Mouse (Mus musculus): Measurements from ENCODE around the gene Ubn1. TPM values are rescaled to one million over a fixed set of nuclear protein-coding genes. Genes with fewer than 3 reads are reported as not detected.

Gene Ubn1
- polyA plus RNA-seq, 1 experiment from 2014 or later = 13.3 TPM

GRCm38 (mm10) chr16:5013054-5013838 lies 36.6 kb upstream of the Ubn1 start, which contains the start of gene Rogdi:
Rogdi (minus strand) TSS chr16:5013553.
- peaks cover 11% of the 10 kb centered on the region for H3K4me1 ChIP-seq (ENCODE audit: control insufficient read depth, insufficient read depth, low read length)
- ATAC-seq (ENCODE audit: insufficient read depth, low FRiP score) = peak; percentile 99
- peak within 1 kb of the TSS; percentile 73 for H3K4me3 ChIP-seq (replicated peaks; ENCODE audit: low read length)
- under 1% methylated on average over 63 of the region's 63 CpGs for WGBS
- no peaks in the 10 kb centered on the region for H3K27me3 ChIP-seq (ENCODE audit: control insufficient read depth, insufficient read depth, low read length)
- peak within 1 kb of the TSS; percentile 79 for H3K9ac ChIP-seq (ENCODE audit: low read length)
- H3K36me3 ChIP-seq (ENCODE audit: control insufficient read depth, insufficient read depth, low read length) = peaks cover 20% of the 10 kb centered on the region
- no peaks in the 10 kb centered on the region for H3K9me3 ChIP-seq (replicated peaks; ENCODE audit: control insufficient read depth, low read length)
- peak within 1 kb of the TSS; percentile 62 for H3K27ac ChIP-seq (ENCODE audit: low read length)
- peak within 1 kb of the TSS; percentile 86 for H3K4me2 ChIP-seq (ENCODE audit: low read depth, low read length)

- Histone ChIP-seq H3K4me1 (ENCODE audit: control insufficient read depth, insufficient read depth, low read length) (peaks cover 11% of the 10 kb centered on the region), H3K27me3 (ENCODE audit: control insufficient read depth, insufficient read depth, low read length) (no peaks in the 10 kb centered on the region), H3K4me2 (ENCODE audit: low read depth, low read length) (no peak overlapping the region), H3K36me3 (ENCODE audit: control insufficient read depth, insufficient read depth, low read length) (peaks cover 30% of the 10 kb centered on the region), H3K9me3 (replicated peaks; ENCODE audit: control insufficient read depth, low read length) (no peaks in the 10 kb centered on the region), H3K27ac (ENCODE audit: low read length) (no peak overlapping the region), H3K4me3 (replicated peaks; ENCODE audit: low read length) (no peak overlapping the region), H3K9ac (ENCODE audit: low read length) (no peak overlapping the region)
- 90% methylated on average over 4 of the region's 4 CpGs for WGBS
- no peak for ATAC-seq (ENCODE audit: insufficient read depth, low FRiP score)
Measured at GRCm38 (mm10) chr16:5014578-5014977, 35.3 kb upstream of the Ubn1 start.

- H3K36me3 ChIP-seq (ENCODE audit: control insufficient read depth, insufficient read depth, low read length) = peaks cover 53% of the 10 kb centered on the region
- 89% methylated on average over 3 of the region's 3 CpGs for WGBS
- H3K9ac ChIP-seq (ENCODE audit: low read length) = no peak overlapping the region
Measured at GRCm38 (mm10) chr16:5024021-5024420, 25.8 kb upstream of the Ubn1 start.

GRCm38 (mm10) chr16:5029847-5030246 lies 20.0 kb upstream of the Ubn1 start:
- no peak overlapping the region for H3K4me2 ChIP-seq (ENCODE audit: low read depth, low read length)
- no peak overlapping the region for H3K9ac ChIP-seq (ENCODE audit: low read length)
- no peaks in the 10 kb centered on the region for H3K9me3 ChIP-seq (replicated peaks; ENCODE audit: control insufficient read depth, low read length)
- H3K4me1 ChIP-seq (ENCODE audit: control insufficient read depth, insufficient read depth, low read length) = no peaks in the 10 kb centered on the region
- H3K36me3 ChIP-seq (ENCODE audit: control insufficient read depth, insufficient read depth, low read length) = peaks cover 58% of the 10 kb centered on the region
- ATAC-seq (ENCODE audit: insufficient read depth, low FRiP score) = 0 out of 2 replicates have a peak, but pooled peaks have one; percentile 29
- no peaks in the 10 kb centered on the region for H3K27me3 ChIP-seq (ENCODE audit: control insufficient read depth, insufficient read depth, low read length)
- WGBS = 41% methylated on average over 2 of the region's 2 CpGs
- no peak overlapping the region for H3K4me3 ChIP-seq (replicated peaks; ENCODE audit: low read length)
- H3K27ac ChIP-seq (ENCODE audit: low read length) = no peak overlapping the region

More at GRCm38 (mm10) chr16:5024021-5024420, 25.8 kb upstream of the Ubn1 start:
- ATAC-seq (ENCODE audit: insufficient read depth, low FRiP score) = no peak
- H3K27me3 ChIP-seq (ENCODE audit: control insufficient read depth, insufficient read depth, low read length) = no peaks in the 10 kb centered on the region
- H3K4me1 ChIP-seq (ENCODE audit: control insufficient read depth, insufficient read depth, low read length) = no peaks in the 10 kb centered on the region
- H3K4me3 ChIP-seq (replicated peaks; ENCODE audit: low read length) = no peak overlapping the region
- H3K9me3 ChIP-seq (replicated peaks; ENCODE audit: control insufficient read depth, low read length) = no peaks in the 10 kb centered on the region
- no peak overlapping the region for H3K4me2 ChIP-seq (ENCODE audit: low read depth, low read length)
- H3K27ac ChIP-seq (ENCODE audit: low read length) = no peak overlapping the region

GRCm38 (mm10) chr16:5035591-5035990 lies 14.3 kb upstream of the Ubn1 start:
- peaks cover 61% of the 10 kb centered on the region for H3K36me3 ChIP-seq (ENCODE audit: control insufficient read depth, insufficient read depth, low read length)

GRCm38 (mm10) chr16:5036649-5037234 lies 13.1 kb upstream of the Ubn1 start:
- WGBS = 82% methylated on average over 5 of the region's 5 CpGs
- Histone ChIP-seq H3K27ac (ENCODE audit: low read length) (no peak overlapping the region), H3K9me3 (replicated peaks; ENCODE audit: control insufficient read depth, low read length) (no peaks in the 10 kb centered on the region), H3K27me3 (ENCODE audit: control insufficient read depth, insufficient read depth, low read length) (no peaks in the 10 kb centered on the region), H3K4me2 (ENCODE audit: low read depth, low read length) (no peak overlapping the region), H3K9ac (ENCODE audit: low read length) (no peak overlapping the region), H3K36me3 (ENCODE audit: control insufficient read depth, insufficient read depth, low read length) (peaks cover 58% of the 10 kb centered on the region), H3K4me3 (replicated peaks; ENCODE audit: low read length) (no peak overlapping the region), H3K4me1 (ENCODE audit: control insufficient read depth, insufficient read depth, low read length) (no peaks in the 10 kb centered on the region)
- ATAC-seq (ENCODE audit: insufficient read depth, low FRiP score) = no peak

More at GRCm38 (mm10) chr16:5035591-5035990, 14.3 kb upstream of the Ubn1 start:
- Histone ChIP-seq H3K4me3 (replicated peaks; ENCODE audit: low read length) (no peak overlapping the region), H3K9ac (ENCODE audit: low read length) (no peak overlapping the region), H3K9me3 (replicated peaks; ENCODE audit: control insufficient read depth, low read length) (no peaks in the 10 kb centered on the region), H3K27ac (ENCODE audit: low read length) (no peak overlapping the region), H3K4me1 (ENCODE audit: control insufficient read depth, insufficient read depth, low read length) (no peaks in the 10 kb centered on the region), H3K4me2 (ENCODE audit: low read depth, low read length) (no peak overlapping the region), H3K27me3 (ENCODE audit: control insufficient read depth, insufficient read depth, low read length) (no peaks in the 10 kb centered on the region)
- ATAC-seq (ENCODE audit: insufficient read depth, low FRiP score) = no peak
- WGBS = 93% methylated on average over 3 of the region's 3 CpGs

GRCm38 (mm10) chr16:5045322-5045721 lies 4.5 kb upstream of the Ubn1 start:
- Histone ChIP-seq H3K27ac (ENCODE audit: low read length) (no peak overlapping the region), H3K4me3 (replicated peaks; ENCODE audit: low read length) (no peak overlapping the region), H3K9me3 (replicated peaks; ENCODE audit: control insufficient read depth, low read length) (no peaks in the 10 kb centered on the region), H3K9ac (ENCODE audit: low read length) (no peak overlapping the region), H3K36me3 (ENCODE audit: control insufficient read depth, insufficient read depth, low read length) (peaks cover 20% of the 10 kb centered on the region; the same call in 1 of the 2 replicates), H3K27me3 (ENCODE audit: control insufficient read depth, insufficient read depth, low read length) (no peaks in the 10 kb centered on the region), H3K4me1 (ENCODE audit: control insufficient read depth, insufficient read depth, low read length) (peaks cover 11% of the 10 kb centered on the region), H3K4me2 (ENCODE audit: low read depth, low read length) (no peak overlapping the region)
- 94% methylated on average over 3 of the region's 3 CpGs for WGBS
- no peak for ATAC-seq (ENCODE audit: insufficient read depth, low FRiP score)

GRCm38 (mm10) chr16:5049182-5049773 lies 579 bp upstream of the Ubn1 start:
- H3K27me3 ChIP-seq (ENCODE audit: control insufficient read depth, insufficient read depth, low read length) = no peaks in the 10 kb centered on the region
- peaks cover 19% of the 10 kb centered on the region for H3K4me1 ChIP-seq (ENCODE audit: control insufficient read depth, insufficient read depth, low read length)
- H3K9me3 ChIP-seq (replicated peaks; ENCODE audit: control insufficient read depth, low read length) = no peaks in the 10 kb centered on the region
- H3K36me3 ChIP-seq (ENCODE audit: control insufficient read depth, insufficient read depth, low read length) = 0 out of 2 replicates have a peak, but pooled peaks cover 4% of the 10 kb centered on the region
- peak overlapping the region; percentile 75 for H3K4me2 ChIP-seq (ENCODE audit: low read depth, low read length)
- peak overlapping the region; percentile 89 for H3K27ac ChIP-seq (ENCODE audit: low read length)
- WGBS = under 1% methylated on average over 38 of the region's 38 CpGs
- H3K9ac ChIP-seq (ENCODE audit: low read length) = peak overlapping the region; percentile 97
- H3K4me3 ChIP-seq (replicated peaks; ENCODE audit: low read length) = peak overlapping the region; percentile 98
- ATAC-seq (ENCODE audit: insufficient read depth, low FRiP score) = peak; percentile 61
